Mouse (Mus musculus) skeletal muscle tissue, postnatal 0 days (tissue): Measurements from ENCODE around the gene Gorasp1. TPM values are rescaled to one million over a fixed set of nuclear protein-coding genes. Genes with fewer than 3 reads are reported as not detected.

Experiments
- polyA plus RNA-seq: library from polyadenylated mRNA; unstranded; fragments of >200 nt; fragmentation: Nextera tagmentation; extraction: Ambion mirVana; gene quantifications from 2 replicates; pipeline ENCODE4 v1.2.1, GENCODE M21; 2015

Gorasp1 gene
- 12.5 and 14.2 TPM in 2 replicates for polyA plus RNA-seq

DNA sequence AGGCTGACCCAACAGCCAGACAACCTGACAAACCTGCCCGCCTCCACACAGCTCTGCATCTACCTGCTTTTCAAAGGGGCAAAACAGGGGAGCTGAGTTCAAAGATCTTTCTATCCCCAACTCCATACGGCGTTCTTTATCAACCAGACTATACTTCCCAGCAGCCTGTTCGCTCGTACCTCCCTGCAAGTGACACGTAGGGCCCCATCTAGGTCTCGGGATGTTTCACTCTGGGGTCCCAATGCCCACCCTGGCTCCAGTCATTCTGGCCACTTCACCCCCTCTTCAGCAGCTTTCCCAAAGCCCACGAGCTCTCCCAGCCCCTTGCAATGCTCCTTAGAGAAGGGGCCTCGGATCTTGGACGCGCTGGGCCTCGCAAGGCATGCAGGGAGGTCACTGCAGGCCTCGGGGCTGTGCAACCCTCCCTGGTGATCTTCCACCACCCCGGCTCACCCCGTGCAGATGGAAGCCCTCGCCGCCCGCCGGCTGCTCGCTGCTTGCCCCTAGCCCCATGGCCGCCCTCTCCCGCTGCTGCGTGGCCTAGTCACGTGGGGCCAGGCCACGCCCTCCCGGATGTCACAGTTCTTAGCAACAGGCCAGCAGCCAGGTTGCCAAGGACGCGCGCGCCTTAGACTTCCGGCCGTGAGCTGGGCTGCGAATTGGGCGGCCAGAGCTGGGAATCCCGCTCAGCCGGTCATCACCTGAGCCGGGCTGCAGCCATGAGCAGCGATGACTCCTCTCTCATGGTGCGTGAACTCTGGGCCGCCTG is at the start of gene Gorasp1, which contains the start of gene Ttc21a:
Gorasp1 (minus strand) TSS at position 561 of the 769 bp plus-strand sequence.
Ttc21a (plus strand) TSS at position 602 of the 769 bp plus-strand sequence.

DNA sequence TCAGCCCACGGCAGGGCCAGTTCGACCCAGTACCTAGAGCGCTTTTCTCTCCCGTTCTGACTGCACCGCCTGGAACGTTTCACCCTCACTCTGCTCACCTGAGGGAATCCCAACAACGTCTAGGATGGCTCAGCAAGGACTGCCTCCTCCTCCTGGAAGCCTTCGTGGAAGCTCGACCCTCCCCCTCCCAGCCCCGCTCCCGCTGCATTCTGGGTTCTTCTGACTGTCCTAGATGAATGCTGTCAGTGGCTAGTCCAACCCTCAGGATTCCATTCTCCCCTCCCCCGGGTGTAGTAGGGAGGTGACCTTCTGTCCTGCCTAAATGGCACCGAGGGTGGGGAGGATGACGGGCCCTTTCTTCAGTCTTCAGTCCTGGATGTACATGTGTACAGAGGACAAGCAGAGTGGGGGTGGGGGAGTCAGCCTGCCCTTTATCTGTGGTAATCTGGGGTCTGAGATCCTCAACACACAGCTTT is 47.2 kb upstream of the Gorasp1 start, which contains the start of gene Csrnp1:
Csrnp1 (minus strand) TSS at position 123 of the 476 bp plus-strand sequence.

DNA sequence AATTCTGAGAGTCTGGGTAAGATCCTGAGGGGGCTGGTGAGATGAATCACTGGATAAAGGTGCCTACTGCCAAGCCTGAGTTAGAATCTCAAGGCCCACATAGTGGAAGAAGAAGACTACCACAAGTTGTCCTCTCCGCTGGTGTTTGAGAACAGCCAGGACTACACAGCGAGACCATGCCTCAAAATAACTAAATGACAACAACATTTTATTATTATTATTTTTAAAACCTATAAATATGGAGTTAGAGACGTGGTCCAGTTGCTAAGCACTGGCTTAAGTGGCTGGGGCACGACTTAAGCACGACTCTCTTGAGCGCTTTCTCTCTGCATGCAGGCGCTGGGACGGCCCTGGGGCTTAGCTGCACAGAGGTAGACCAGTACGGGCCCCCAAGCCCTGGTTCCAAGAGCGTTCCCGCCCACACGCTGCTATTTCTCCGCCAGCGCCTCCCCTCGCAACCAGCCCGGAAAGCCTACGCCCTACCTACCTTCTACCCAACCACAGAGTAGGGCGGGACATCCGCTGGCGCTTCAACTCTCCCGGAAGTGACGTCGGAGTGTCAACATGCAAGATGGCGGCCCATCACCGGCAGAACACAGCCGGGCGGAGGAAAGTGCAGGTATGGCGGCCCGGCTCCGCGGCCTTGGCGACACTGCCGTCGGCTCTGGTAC is 42.9 kb downstream of the Gorasp1 start, which contains the start of gene Wdr48:
Wdr48 (plus strand) TSS at position 540 of the 671 bp plus-strand sequence.

Other genes with a start within 250 kb of the Gorasp1 start
- gene Scn10a, start 218.2 kb downstream of the Gorasp1 start, polyA plus RNA-seq = 0.02 TPM in 1 of 2 replicates, not detected in the other
- gene Scn11a, start 112.1 kb downstream of the Gorasp1 start, polyA plus RNA-seq = 0.05 TPM in 1 of 2 replicates, not detected in the other
- gene Wdr48, start 42.7 kb downstream of the Gorasp1 start, polyA plus RNA-seq = 13.7 and 15.1 TPM in 2 replicates
- not detected in 2 replicates for gene Ttc21a, start within 50 bp of the Gorasp1 start, polyA plus RNA-seq
- gene Csrnp1, start 47.1 kb upstream of the Gorasp1 start, polyA plus RNA-seq = 2.4 and 4.7 TPM in 2 replicates
- gene Xirp1, start 86.0 kb upstream of the Gorasp1 start, polyA plus RNA-seq = 32.8 and 40.6 TPM in 2 replicates
- 4.3 and 5.0 TPM in 2 replicates for gene Cx3cr1, start 132.3 kb upstream of the Gorasp1 start, polyA plus RNA-seq
- gene Ccr8, start 154.5 kb upstream of the Gorasp1 start, polyA plus RNA-seq = 0.18 and 0.24 TPM in 2 replicates
- gene Slc25a38, start 172.8 kb upstream of the Gorasp1 start, polyA plus RNA-seq = 8.0 and 9.4 TPM in 2 replicates
- 732 and 842 TPM in 2 replicates for gene Rpsa, start 190.1 kb upstream of the Gorasp1 start, polyA plus RNA-seq
- 0.07 TPM in 1 of 2 replicates, not detected in the other for gene Mobp, start 212.1 kb upstream of the Gorasp1 start, polyA plus RNA-seq